Mouse (Mus musculus): ENCODE measurements at regions not wholly inside any gene's neighbourhood (a gene's known extent, or its start where the extent isn't known, plus 50 kb on each side); places are given as distances from the start of the nearest gene placed in this dataset.

DNA sequence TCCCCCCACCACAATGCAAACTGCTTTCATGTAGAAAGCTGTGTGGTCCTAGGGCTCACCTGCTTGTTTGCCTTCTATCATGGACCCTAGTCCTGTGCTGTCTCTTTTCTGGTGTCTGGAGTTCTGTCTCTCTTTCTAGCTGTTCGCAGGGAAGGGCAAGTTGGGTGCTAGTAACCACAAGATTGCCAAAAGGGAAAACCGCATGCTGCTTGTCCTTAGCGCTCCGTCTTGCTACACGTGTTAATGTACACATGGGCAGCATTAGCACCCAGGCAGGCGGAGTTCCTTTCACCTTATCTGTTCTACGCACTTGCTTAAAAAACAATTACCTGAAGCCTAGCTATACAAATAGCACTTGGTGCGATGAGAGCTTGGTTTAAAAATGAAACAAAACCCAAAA is 236.3 kb upstream of the Pard3b start:
- no peak for TF ChIP-seq CTCF (IDR thresholded peaks at IDR 0.05; ENCODE audit: low read depth, low read length)
- no peak for TF ChIP-seq POLR2A (IDR thresholded peaks at IDR 0.05; ENCODE audit: extremely low read depth, insufficient read depth, low read length)

Data from liver, adult 2 months (tissue).